Mouse (Mus musculus) lung, adult 2 months (tissue): ENCODE measurements around the gene Trappc6a. TPM values are rescaled to one million over a fixed set of nuclear protein-coding genes. Genes with fewer than 3 reads are reported as not detected.

Experiments used
- DNase-seq: peaks from one replicate; pipeline ENCODE4 v3.0.0; 2022
- H3K4me1 ChIP-seq: fragments of 200-500 bp; 2 replicates; pipeline ENCODE4 v1.6.1; 2011; ENCODE audit warnings: low read length; ENCODE audit not compliant: control insufficient read depth, insufficient read depth
- H3K4me3 ChIP-seq: fragments of 200-500 bp; replicated peaks from 2 replicates; pipeline ENCODE3; 2011; ENCODE audit warnings: low read depth, mild to moderate bottlenecking, control low read depth, low read length; ENCODE audit errors: extremely low read depth
- CTCF ChIP-seq: fragments of 200-500 bp; IDR thresholded peaks from 2 replicates; pipeline ENCODE4 v1.5.1; 2011; ENCODE audit warnings: mild to moderate bottlenecking, low read length, control low read depth; ENCODE audit not compliant: insufficient read depth
- POLR2A ChIP-seq: fragments of 200-500 bp; IDR thresholded peaks from 2 replicates; pipeline ENCODE4 v1.6.1; 2011; ENCODE audit warnings: low read depth, mild to moderate bottlenecking, control low read depth, low read length, borderline replicate concordance; ENCODE audit errors: extremely low read depth
- WGBS: fragments of 180-500 bp; shearing (Covaris S2); methylation state at CpG from one replicate; pipeline ENCODE4 v1.1.7; 2018; 5-methylcytosine and 5-hydroxymethylcytosine counted together
- polyA plus RNA-seq: library from polyadenylated mRNA; depleted of rRNA; stranded (reverse); fragments of >200 nt; gene quantifications from 2 replicates; pipeline ENCODE4 v1.2.3, GENCODE M21; 2012

Trappc6a gene
- polyA plus RNA-seq, 1 experiment = 63.1 TPM

DNA sequence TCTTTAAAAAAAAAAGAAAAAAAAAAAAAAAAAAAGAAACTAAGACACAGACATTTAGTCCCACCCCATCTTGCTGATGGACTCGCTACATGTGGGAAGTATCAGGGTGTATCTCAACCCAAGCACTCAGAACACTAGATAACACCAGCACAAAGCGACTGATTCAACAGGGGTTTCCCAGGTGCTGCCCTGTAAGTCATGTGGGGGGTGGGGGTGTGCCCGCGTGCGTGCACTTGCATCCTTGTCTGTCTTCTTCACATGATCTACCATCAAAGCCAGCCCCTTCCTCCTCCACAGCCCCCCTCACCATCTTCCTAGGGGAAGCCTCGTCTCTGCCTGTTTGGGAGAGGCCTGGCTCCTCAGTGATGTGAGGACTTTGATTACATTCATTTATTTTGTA lies 4.2 kb downstream of the Trappc6a start:
- no peak for DNase-seq
- 72% methylated on average over 6 of the region's 6 CpGs for WGBS
- Histone ChIP-seq H3K4me3 (no peak overlapping the region), H3K4me1 (peaks cover 6% of the 10 kb centered on the region)
- TF ChIP-seq CTCF (no peak), POLR2A (no peak)

DNA sequence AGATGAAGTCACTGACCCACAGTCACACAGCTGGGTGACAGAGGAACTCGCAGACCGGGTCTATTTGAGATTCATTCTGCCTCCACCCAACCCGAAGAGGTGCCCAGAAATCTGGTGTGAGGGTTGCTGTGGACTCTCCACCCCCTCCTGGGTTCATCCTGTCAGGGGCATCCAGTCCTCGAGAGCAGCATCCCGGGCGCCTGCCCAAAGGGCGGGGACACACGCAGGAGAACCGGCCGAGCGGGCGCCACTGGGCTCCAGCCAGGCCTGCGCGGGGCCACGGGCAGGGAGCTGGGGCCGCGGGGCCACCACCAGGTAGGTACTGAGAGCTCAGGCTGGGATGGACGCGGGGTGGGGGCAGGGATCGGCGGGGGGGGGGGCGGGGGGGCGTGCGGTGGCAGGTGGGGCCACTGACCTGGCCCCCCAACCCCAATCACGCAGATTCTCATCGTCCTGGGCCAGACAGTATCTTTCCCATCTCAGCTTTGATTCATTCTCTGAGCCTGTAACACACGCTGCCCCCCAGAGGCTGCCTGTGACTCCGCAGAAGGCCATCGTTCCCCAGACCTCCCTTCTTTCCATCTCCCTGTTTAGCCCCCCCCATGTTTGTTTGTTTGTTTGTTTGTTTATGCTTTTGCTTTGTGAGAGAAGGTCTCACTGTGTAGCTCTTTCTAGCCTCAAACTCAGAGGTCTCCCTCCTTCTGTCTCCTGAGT lies 9.6 kb downstream of the Trappc6a start, which contains the start of gene Nkpd1:
Gene Nkpd1, plus strand, starts transcription at position 187 of the 714 bp plus-strand sequence.
- Histone ChIP-seq H3K4me3 (no peak within 1 kb of the TSS), H3K4me1 (peaks cover 2% of the 10 kb centered on the region)
- no peak for DNase-seq
- 5% methylated on average over 27 of the region's 29 CpGs for WGBS
- TF ChIP-seq POLR2A (no peak), CTCF (peak; percentile 55)

DNA sequence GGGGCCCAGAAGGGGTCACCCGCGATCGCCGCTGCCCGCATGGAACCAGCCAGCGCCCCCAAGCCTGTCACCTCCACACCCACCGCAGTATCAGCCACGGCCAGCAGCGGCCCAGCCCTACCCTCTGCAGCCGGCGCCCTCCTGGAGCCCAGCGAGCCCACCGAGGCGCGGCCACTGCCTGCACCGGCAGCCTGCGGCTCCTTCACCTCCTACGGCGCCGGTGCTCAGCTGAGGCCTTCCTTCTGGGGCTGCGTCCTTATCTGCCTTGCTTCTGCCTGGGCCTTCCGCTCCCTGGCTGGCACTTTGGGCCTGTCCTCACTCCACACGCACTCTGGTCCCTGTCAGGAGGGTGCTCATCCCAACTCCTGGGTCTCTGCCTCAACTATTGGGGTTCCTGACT lies 11.8 kb downstream of the Trappc6a start:
- peaks cover 17% of the 10 kb centered on the region for H3K4me1 ChIP-seq
- TF ChIP-seq POLR2A = no peak
- TF ChIP-seq CTCF = no peak
- no peak for DNase-seq
- 16% methylated on average over 23 of the region's 23 CpGs for WGBS
- no peak overlapping the region for H3K4me3 ChIP-seq

DNA sequence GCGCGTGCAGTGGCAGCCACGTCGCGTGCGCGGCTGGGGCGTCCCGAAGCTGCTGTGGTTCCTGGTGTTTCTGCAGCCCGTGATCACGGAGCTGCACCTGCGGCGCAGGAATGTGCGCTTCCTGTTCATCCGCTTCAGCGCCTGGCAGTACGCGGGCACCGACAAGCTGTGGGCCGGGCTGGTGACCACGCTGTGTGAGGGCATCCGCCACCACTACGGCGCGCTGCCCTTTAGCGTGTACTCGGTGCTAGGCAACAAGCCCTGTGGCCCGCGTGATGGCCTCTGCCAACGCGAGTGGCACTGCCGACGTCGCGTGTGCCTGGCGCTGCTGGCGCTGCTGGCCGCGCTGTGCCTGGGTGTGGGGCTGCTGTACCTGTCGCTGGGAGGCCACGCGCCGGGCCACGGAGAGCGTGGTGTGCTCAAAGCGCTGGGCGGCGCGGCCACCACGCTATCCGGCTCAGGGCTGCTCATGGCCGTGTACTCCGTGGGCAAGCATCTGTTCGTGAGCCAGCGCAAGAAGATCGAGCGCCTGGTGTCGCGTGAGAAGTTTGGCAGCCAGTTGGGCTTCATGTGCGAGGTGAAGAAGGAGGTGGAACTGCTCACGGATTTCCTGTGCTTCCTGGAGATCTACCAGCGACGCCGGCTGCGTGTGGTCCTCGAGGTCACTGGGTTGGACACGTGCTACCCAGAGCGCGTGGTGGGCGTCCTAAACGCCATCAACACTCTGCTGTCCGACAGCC lies 15.0 kb downstream of the Trappc6a start:
- WGBS = 6% methylated on average over 72 of the region's 72 CpGs
- Histone ChIP-seq H3K4me1 (peaks cover 17% of the 10 kb centered on the region), H3K4me3 (no peak overlapping the region)
- DNase-seq = no peak
- TF ChIP-seq POLR2A (no peak), CTCF (no peak)

DNA sequence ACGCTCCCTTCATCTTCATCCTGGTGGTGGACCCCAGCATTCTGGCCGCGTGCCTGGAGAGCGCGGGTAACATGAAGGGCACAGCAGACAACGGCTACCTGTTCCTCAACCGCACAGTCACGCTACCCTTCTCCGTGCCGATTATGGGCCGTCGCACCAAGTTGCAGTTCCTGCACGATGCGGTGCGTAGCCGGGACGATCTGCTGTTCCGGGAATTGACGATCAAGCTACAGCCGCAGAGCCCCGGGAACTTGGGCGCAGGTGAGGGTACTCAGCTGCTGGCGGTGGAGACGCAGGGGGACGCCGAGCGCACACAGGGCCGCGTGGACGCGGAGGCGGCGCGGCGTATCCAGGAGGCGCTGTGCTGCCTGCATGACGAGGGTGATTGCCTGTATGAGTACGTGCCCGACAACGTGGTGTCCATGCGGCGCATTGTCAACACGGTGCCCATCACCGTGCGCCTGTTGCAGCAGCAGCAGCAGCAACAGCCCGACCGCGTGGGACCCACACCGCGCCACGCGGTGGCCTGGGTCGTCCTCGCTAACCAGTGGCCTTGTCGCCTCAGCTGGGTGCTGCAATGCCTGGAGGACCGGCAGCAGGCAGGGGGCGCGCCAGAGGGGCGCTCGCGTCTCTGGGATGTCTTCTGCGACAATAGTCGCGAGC lies 15.7 kb downstream of the Trappc6a start:
- WGBS = 1% methylated on average over 64 of the region's 64 CpGs
- TF ChIP-seq CTCF = 0 out of 2 replicates have a peak, but pooled peaks have one; percentile 5
- TF ChIP-seq POLR2A = no peak
- Histone ChIP-seq H3K4me3 (peak overlapping the region; percentile 31), H3K4me1 (peaks cover 17% of the 10 kb centered on the region)
- peak; percentile 58 for DNase-seq

DNA sequence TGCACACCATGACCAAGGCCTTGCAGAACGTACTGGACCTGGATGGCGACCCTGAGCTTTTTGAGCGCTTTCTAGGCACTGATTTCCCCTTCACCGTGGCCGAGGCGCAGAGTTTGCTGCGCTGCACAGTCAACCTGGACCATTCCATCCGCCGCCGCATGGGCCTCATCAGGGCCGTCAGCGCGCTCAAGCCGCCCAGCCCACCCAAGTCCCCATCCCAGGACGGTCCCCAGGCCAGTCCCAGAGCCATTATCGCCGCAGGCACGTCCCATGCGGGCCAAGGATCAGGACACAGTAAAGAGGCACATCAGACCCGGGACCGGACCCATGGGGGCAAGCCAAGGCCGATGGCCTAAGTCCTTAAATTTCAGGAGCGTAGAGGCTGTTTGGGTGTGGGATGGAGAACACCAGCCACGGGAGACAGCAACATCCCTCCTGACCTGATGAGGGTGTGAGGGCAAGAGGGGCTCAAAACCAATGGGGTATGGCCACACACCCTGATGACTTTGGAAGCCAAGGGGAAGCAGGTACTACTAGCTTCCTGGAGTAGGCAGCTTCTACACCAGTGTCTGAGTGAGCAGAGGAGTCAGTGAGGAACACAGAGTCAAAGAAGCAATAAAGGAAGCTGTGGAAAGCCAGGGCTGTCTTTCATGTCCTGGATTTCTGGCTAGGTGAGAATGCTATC lies 16.4 kb downstream of the Trappc6a start:
- TF ChIP-seq CTCF = no peak
- no peak for TF ChIP-seq POLR2A
- WGBS = 19% methylated on average over 24 of the region's 24 CpGs
- no peak for DNase-seq
- peaks cover 17% of the 10 kb centered on the region for H3K4me1 ChIP-seq
- no peak overlapping the region for H3K4me3 ChIP-seq

DNA sequence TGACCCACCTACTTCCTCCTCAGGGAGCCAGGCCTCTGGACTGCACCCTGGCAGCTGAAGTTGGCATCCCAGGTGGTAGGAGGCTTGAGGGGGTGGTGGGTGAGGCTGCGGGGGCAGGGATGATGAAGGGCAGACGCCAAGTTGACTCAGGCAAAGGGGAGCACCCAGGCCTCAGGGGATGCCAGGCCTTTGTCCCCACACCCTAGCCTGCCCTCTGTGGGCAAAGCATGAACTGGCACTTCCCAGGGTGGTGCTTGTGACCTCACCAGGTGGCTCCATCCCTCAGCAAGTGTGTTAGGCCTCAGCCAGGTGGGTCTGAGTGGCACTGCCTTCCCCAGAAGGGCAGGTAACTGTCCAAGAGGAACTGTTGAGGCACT lies 16.9 kb downstream of the Trappc6a start:
- no peak overlapping the region for H3K4me3 ChIP-seq
- WGBS = 69% methylated on average over 2 of the region's 2 CpGs
- H3K4me1 ChIP-seq = peaks cover 17% of the 10 kb centered on the region
- TF ChIP-seq CTCF (no peak), POLR2A (no peak)
- DNase-seq = no peak

DNA sequence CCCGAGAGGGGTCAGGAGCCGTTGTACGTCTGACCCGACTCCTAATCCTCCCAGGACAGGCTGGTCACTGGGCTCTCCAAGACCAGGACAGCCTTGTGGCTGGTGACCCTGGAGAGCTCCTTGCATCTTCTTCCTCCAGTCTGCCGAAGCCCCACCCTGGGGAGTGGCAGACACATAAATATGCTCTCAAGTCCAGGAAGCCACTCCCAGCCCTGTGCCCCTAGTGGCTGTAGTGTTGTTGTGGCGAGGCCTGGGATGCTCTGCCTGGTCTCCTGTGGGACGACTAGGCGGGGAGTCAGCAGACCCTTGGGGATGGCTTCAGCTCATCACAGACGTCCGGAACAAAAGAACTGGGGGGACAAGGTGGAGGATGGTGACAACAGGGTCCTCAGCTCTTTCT lies 22.9 kb downstream of the Trappc6a start:
- no peak for DNase-seq
- Histone ChIP-seq H3K4me1 (no peaks in the 10 kb centered on the region), H3K4me3 (no peak overlapping the region)
- 68% methylated on average over 10 of the region's 10 CpGs for WGBS
- TF ChIP-seq POLR2A = no peak
- TF ChIP-seq CTCF = no peak

DNA sequence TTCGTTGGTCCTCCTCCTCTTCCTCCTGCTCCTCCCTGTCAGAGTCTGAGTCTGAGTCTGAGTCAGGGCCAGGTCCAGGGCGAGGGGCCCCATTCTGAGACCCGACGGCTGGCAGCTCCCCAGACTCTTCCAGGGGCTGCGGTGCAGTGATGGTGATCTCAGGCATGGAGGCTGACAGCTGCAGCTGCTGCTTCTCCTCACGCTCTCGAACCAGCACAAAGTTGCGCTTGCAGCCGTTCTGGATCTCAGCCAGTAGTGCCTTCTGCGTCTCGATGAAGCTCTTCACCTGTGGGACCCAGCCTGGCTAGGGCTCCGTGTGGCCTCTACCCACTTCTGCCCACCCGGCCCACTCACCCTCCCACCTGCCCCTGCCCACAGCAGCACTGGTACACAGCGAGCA lies 24.0 kb downstream of the Trappc6a start:
- no peaks in the 10 kb centered on the region for H3K4me1 ChIP-seq
- no peak overlapping the region for H3K4me3 ChIP-seq
- no peak for DNase-seq
- 76% methylated on average over 14 of the region's 14 CpGs for WGBS
- TF ChIP-seq POLR2A (no peak), CTCF (no peak)

DNA sequence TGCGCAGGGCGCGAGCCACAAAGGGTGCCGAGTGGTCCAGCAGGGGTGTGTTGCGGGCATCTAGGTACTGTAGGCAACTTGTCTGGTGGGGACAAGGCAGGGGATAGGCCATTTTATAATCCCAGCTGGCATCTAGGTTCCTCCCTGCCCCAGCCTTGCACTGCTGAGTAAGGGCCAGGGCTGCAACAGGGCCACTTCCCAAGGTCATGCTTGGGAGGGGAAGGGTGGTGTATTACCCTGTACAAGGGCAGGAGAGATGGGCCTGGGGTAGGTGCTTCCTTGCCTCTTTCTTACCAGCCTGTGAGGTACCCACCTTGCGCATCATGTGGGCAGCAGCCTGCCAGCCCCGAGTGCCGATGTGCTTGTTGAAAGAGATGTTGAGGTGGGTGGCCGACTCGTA lies 26.5 kb downstream of the Trappc6a start:
- WGBS = 89% methylated on average over 10 of the region's 10 CpGs
- no peaks in the 10 kb centered on the region for H3K4me1 ChIP-seq
- no peak for DNase-seq
- no peak overlapping the region for H3K4me3 ChIP-seq
- TF ChIP-seq POLR2A (no peak), CTCF (no peak)
